Mouse (Mus musculus) myocyte (in vitro differentiated cells): Measurements from ENCODE around the gene Ccdc152.

Source experiments
- CEBPB ChIP-seq: IDR thresholded peaks from 2 replicates; pipeline ENCODE4 v1.6.1; 2011; ENCODE audit warnings: mild to moderate bottlenecking, moderate library complexity; ENCODE audit not compliant: poor library complexity, insufficient read depth, severe bottlenecking
- E2F4 ChIP-seq: IDR thresholded peaks from one replicate; pipeline ENCODE4 v1.6.1; 2011; ENCODE audit warnings: mild to moderate bottlenecking, control low read depth, moderate library complexity; ENCODE audit not compliant: insufficient read depth
- MAX ChIP-seq: IDR thresholded peaks from one replicate; pipeline ENCODE4 v1.6.1; 2011; ENCODE audit warnings: low read depth, mild to moderate bottlenecking, control low read depth
- MYOG ChIP-seq, 3 experiments: IDR thresholded peaks; one replicate each; pipeline ENCODE4 v1.6.1; 2011; ENCODE audit warnings: control low read depth in 2 of 3, low read depth in 2 of 3, mild to moderate bottlenecking in 2 of 3; ENCODE audit not compliant: insufficient read length in 2 of 3, control insufficient read depth in 1 of 3, insufficient read depth in 1 of 3
- POLR2A ChIP-seq: IDR thresholded peaks from one replicate; pipeline ENCODE4 v1.6.1; 2011; ENCODE audit warnings: low read depth, mild to moderate bottlenecking, control low read depth, moderate library complexity; ENCODE audit not compliant: insufficient read length
- POLR2AphosphoS2 ChIP-seq: IDR thresholded peaks from one replicate; pipeline ENCODE4 v1.6.1; 2011; ENCODE audit warnings: low read depth, control low read depth; ENCODE audit not compliant: insufficient read length
- REST ChIP-seq: IDR thresholded peaks from one replicate; pipeline ENCODE4 v1.6.1; 2011; ENCODE audit warnings: mild to moderate bottlenecking, control low read depth, moderate library complexity; ENCODE audit not compliant: insufficient read depth, insufficient read length
- SRF ChIP-seq: IDR thresholded peaks from one replicate; pipeline ENCODE4 v1.6.1; 2011; ENCODE audit warnings: low read depth; ENCODE audit not compliant: control insufficient read depth, insufficient read length
- TCF12 ChIP-seq: IDR thresholded peaks from one replicate; pipeline ENCODE4 v1.6.1; 2011; ENCODE audit warnings: mild to moderate bottlenecking, control low read depth; ENCODE audit not compliant: poor library complexity, insufficient read depth, severe bottlenecking
- TCF3 ChIP-seq: IDR thresholded peaks from one replicate; pipeline ENCODE4 v1.6.1; 2011; ENCODE audit warnings: low read depth, control low read depth; ENCODE audit not compliant: insufficient read length
- USF1 ChIP-seq: IDR thresholded peaks from one replicate; pipeline ENCODE4 v1.6.1; 2011; ENCODE audit warnings: low read depth, mild to moderate bottlenecking, control low read depth, moderate library complexity

DNA sequence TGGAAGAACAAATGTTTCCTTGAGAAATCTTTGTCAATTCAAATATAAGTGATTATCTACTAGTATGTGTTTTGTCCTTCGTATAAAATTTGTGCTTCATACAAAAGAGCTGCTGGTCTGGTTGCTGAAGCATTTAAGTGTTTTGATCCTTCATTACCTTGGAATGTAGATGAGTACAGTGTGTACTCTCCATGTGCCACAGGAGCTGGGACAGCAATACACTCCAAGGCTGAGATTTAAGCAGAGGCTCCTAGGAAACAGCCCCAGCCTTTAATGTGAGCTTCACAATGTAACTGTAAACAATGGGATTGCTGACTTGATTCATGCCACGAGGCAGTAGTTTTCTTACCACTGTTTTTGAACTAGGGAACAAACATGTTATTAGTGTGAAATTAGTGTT lies 28.5 kb upstream of the Ccdc152 start:
- TF ChIP-seq CEBPB (no peak), SRF (no peak), TCF3 (no peak), TCF12 (no peak), MAX (no peak), POLR2A (no peak), POLR2AphosphoS2 (no peak), MYOG (IDR thresholded peaks at IDR 0.05; ENCODE audit: control insufficient read depth in 1 of 3, insufficient read depth in 1 of 3, insufficient read length in 2 of 3, low read depth in 2 of 3) (no peak), USF1 (no peak), REST (no peak), E2F4 (no peak)
